Mouse (Mus musculus) lung, embryonic 16.5 days (tissue): ENCODE measurements around the gene Ppp1r9b. TPM values are rescaled to one million over a fixed set of nuclear protein-coding genes. Genes with fewer than 3 reads are reported as not detected.

Experiments
- ATAC-seq: fragments of 200-750 bp; cut with Nextera tagmentation; 2 replicates; pipeline ENCODE4 v1.8.0; 2017; ENCODE audit warnings: low read depth, mild to moderate bottlenecking, moderate library complexity
- H3K27ac ChIP-seq: fragments of 300-500 bp; sonication (generic); 2 replicates; pipeline ENCODE4 v1.5.1; 2014; ENCODE audit warnings: mild to moderate bottlenecking, control low read depth, low read length
- H3K27me3 ChIP-seq: fragments of 300-500 bp; sonication (generic); 2 replicates; pipeline ENCODE4 v1.6.1; 2014; ENCODE audit warnings: low read depth, low read length, mixed read lengths; ENCODE audit not compliant: control insufficient read depth, insufficient read depth
- H3K36me3 ChIP-seq: fragments of 300-500 bp; sonication (generic); 2 replicates; pipeline ENCODE4 v1.6.1; 2014; ENCODE audit warnings: low read length; ENCODE audit not compliant: control insufficient read depth, insufficient read depth
- H3K4me1 ChIP-seq: fragments of 300-500 bp; sonication (generic); replicated peaks from 2 replicates; pipeline ENCODE4 v1.6.1; 2014; ENCODE audit warnings: low read length, mixed read lengths; ENCODE audit not compliant: control insufficient read depth, insufficient read depth
- H3K4me2 ChIP-seq: fragments of 300-500 bp; sonication (generic); 2 replicates; pipeline ENCODE4 v1.6.1; 2014; ENCODE audit warnings: low read depth, low read length, control low read depth
- H3K4me3 ChIP-seq: fragments of 300-500 bp; sonication (generic); 2 replicates; pipeline ENCODE4 v1.5.1; 2014; ENCODE audit warnings: mild to moderate bottlenecking, low read length, control low read depth
- H3K9ac ChIP-seq: fragments of 300-500 bp; sonication (generic); 2 replicates; pipeline ENCODE4 v1.6.1; 2014; ENCODE audit warnings: low read length, control low read depth
- H3K9me3 ChIP-seq: fragments of 300-500 bp; sonication (generic); 2 replicates; pipeline ENCODE4 v1.6.1; 2016; ENCODE audit warnings: low read length; ENCODE audit not compliant: control insufficient read depth
- WGBS: fragments of 180-500 bp; shearing (Covaris S2); extraction: QIAGEN DNeasy Blood & Tissue Kit; methylation state at CpG from one replicate; pipeline ENCODE4 v1.1.7; 2014; 5-methylcytosine and 5-hydroxymethylcytosine counted together
- polyA plus RNA-seq: library from polyadenylated mRNA; unstranded; fragments of >200 nt; fragmentation: Nextera tagmentation; extraction: Ambion mirVana; gene quantifications from 2 replicates; pipeline ENCODE4 v1.2.1, GENCODE M21; 2015

Gene Ppp1r9b
- polyA plus RNA-seq, 1 experiment from 2014 or later = 8.3 TPM

- Histone ChIP-seq H3K9ac (no peak overlapping the region), H3K4me3 (no peak overlapping the region), H3K4me1 (peaks cover 25% of the 10 kb centered on the region), H3K27ac (no peak overlapping the region), H3K4me2 (no peak overlapping the region), H3K36me3 (peaks cover 10% of the 10 kb centered on the region; the same call in 1 of the 2 replicates), H3K9me3 (no peaks in the 10 kb centered on the region), H3K27me3 (no peaks in the 10 kb centered on the region)
- no peak for ATAC-seq
- whole genome bisulfite sequencing = 95% methylated on average over 5 of the region's 5 CpGs
These were observed 45.7 kb downstream of the Ppp1r9b start for GRCm38 (mm10) chr11:95036521-95036920.

GRCm38 (mm10) chr11:95037306-95037705 is 46.5 kb downstream of the Ppp1r9b start:
- ATAC-seq = no peak
- 56% methylated on average over 6 of the region's 6 CpGs for WGBS

GRCm38 (mm10) chr11:95038156-95038817 is 47.5 kb downstream of the Ppp1r9b start:
- Histone ChIP-seq H3K4me3 (no peak overlapping the region), H3K9ac (no peak overlapping the region), H3K4me2 (no peak overlapping the region), H3K9me3 (no peaks in the 10 kb centered on the region), H3K36me3 (peaks cover 10% of the 10 kb centered on the region; the same call in 1 of the 2 replicates), H3K27ac (no peak overlapping the region), H3K4me1 (peaks cover 27% of the 10 kb centered on the region), H3K27me3 (no peaks in the 10 kb centered on the region)
- no peak for ATAC-seq
- WGBS = 67% methylated on average over 14 of the region's 14 CpGs

More at GRCm38 (mm10) chr11:95037306-95037705, 46.5 kb downstream of the Ppp1r9b start:
- peaks cover 30% of the 10 kb centered on the region for H3K4me1 ChIP-seq
- no peaks in the 10 kb centered on the region for H3K9me3 ChIP-seq
- H3K4me3 ChIP-seq = no peak overlapping the region
- no peak overlapping the region for H3K27ac ChIP-seq
- H3K4me2 ChIP-seq = no peak overlapping the region
- peaks cover 10% of the 10 kb centered on the region; the same call in 1 of the 2 replicates for H3K36me3 ChIP-seq
- no peaks in the 10 kb centered on the region for H3K27me3 ChIP-seq
- no peak overlapping the region for H3K9ac ChIP-seq

GRCm38 (mm10) chr11:95038818-95039655 is 48.2 kb downstream of the Ppp1r9b start:
- Histone ChIP-seq H3K4me3 (no peak overlapping the region), H3K36me3 (peaks cover 10% of the 10 kb centered on the region; the same call in 1 of the 2 replicates), H3K9ac (no peak overlapping the region), H3K9me3 (no peaks in the 10 kb centered on the region), H3K27me3 (no peaks in the 10 kb centered on the region), H3K4me2 (no peak overlapping the region), H3K27ac (no peak overlapping the region), H3K4me1 (peaks cover 23% of the 10 kb centered on the region)
- WGBS = 76% methylated on average over 13 of the region's 13 CpGs
- ATAC-seq = no peak

- no peak overlapping the region for H3K27ac ChIP-seq
- no peak for ATAC-seq
- 75% methylated on average over 4 of the region's 4 CpGs for WGBS
- H3K27me3 ChIP-seq = no peaks in the 10 kb centered on the region
- H3K9ac ChIP-seq = peak overlapping the region; percentile 83; the same call in 1 of the 2 replicates
- H3K36me3 ChIP-seq = peaks cover 10% of the 10 kb centered on the region; the same call in 1 of the 2 replicates
- H3K4me3 ChIP-seq = peak overlapping the region; percentile 70; the same call in 1 of the 2 replicates
- H3K4me2 ChIP-seq = peak overlapping the region; percentile 57
- H3K9me3 ChIP-seq = no peaks in the 10 kb centered on the region
- peaks cover 17% of the 10 kb centered on the region for H3K4me1 ChIP-seq
These were observed 48.9 kb downstream of the Ppp1r9b start for GRCm38 (mm10) chr11:95039766-95040165.

GRCm38 (mm10) chr11:95040491-95041138 is 49.8 kb downstream of the Ppp1r9b start:
- peak overlapping the region; percentile 84 for H3K27ac ChIP-seq
- no peaks in the 10 kb centered on the region for H3K27me3 ChIP-seq
- H3K4me1 ChIP-seq = peaks cover 14% of the 10 kb centered on the region
- peak overlapping the region; percentile 83 for H3K9ac ChIP-seq
- WGBS = 1% methylated on average over 20 of the region's 20 CpGs
- peaks cover 10% of the 10 kb centered on the region; the same call in 1 of the 2 replicates for H3K36me3 ChIP-seq
- H3K4me2 ChIP-seq = peak overlapping the region; percentile 57
- H3K4me3 ChIP-seq = peak overlapping the region; percentile 70
- H3K9me3 ChIP-seq = no peaks in the 10 kb centered on the region
- peak; percentile 65 for ATAC-seq

GRCm38 (mm10) chr11:95041139-95041609 is 50.3 kb downstream of the Ppp1r9b start, which contains the start of gene Pdk2:
Gene Pdk2 (minus strand): TSS chr11:95041354.
- no peaks in the 10 kb centered on the region for H3K9me3 ChIP-seq
- no peaks in the 10 kb centered on the region for H3K27me3 ChIP-seq
- H3K4me3 ChIP-seq = peak within 1 kb of the TSS; percentile 70
- H3K27ac ChIP-seq = peak within 1 kb of the TSS; percentile 84
- H3K4me2 ChIP-seq = peak within 1 kb of the TSS; percentile 85
- peaks cover 10% of the 10 kb centered on the region; the same call in 1 of the 2 replicates for H3K36me3 ChIP-seq
- H3K4me1 ChIP-seq = peaks cover 14% of the 10 kb centered on the region
- peak within 1 kb of the TSS; percentile 83 for H3K9ac ChIP-seq
- ATAC-seq = peak; percentile 97
- WGBS = 0% methylated on average over 41 of the region's 41 CpGs

- Histone ChIP-seq H3K4me2 (peak overlapping the region; percentile 85), H3K4me1 (peaks cover 14% of the 10 kb centered on the region), H3K27ac (no peak overlapping the region), H3K4me3 (peak overlapping the region; percentile 46), H3K9me3 (no peaks in the 10 kb centered on the region), H3K36me3 (0 out of 2 replicates have a peak, but pooled peaks cover 6% of the 10 kb centered on the region), H3K9ac (peak overlapping the region; percentile 49), H3K27me3 (no peaks in the 10 kb centered on the region)
- WGBS = 0% methylated on average over 11 of the region's 11 CpGs
- peak; percentile 29; the same call in 1 of the 2 replicates for ATAC-seq
These were observed 51.3 kb downstream of the Ppp1r9b start for GRCm38 (mm10) chr11:95042096-95042495.
